Comparison of ENCODE assay signal across 25 mouse cellular contexts in the genomic region with DNA sequence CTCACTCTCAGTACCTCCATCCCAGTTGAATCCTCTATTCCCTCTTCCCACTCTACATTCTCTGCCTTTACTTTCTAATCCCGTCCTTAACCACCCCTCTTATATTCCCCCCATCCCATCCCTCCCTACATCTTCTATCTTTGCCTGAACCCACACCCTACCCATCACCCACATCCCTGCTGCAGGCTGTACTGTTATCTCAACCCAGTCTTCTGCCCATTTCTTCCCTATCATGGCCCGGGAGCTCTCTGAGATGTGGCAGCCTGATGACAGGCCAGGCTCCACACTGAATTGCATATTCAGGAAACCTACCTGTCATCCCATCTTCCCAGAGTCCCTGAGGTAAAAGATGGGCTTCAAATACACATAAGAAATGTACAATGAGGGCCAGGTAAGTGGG. TPM values are rescaled to one million over a fixed set of nuclear protein-coding genes. Genes with fewer than 3 reads are reported as not detected.
"Had no signal": no experiment of that assay in that cellular context is flagged by ENCODE, and none has a peak within 500 bp of the region (broad histone marks: within the 10 kb centered on the region; RNA-seq: fewer than 3 reads in every experiment).

No protein-coding gene starts in this region.

- H3K9ac ChIP-seq: heart, embryonic 13.5 days; heart, embryonic 15.5 days; hindbrain, embryonic 13.5 days; hindbrain, embryonic 15.5 days; limb, embryonic 12.5 days had no signal

- ATAC-seq: hindbrain, postnatal 0 days; intestine, embryonic 16.5 days had no signal

- H3K27ac ChIP-seq: gastrocnemius, adult 2 months; heart, embryonic 13.5 days; heart, embryonic 15.5 days; hindbrain, embryonic 10.5 days; hindbrain, embryonic 13.5 days; hindbrain, embryonic 15.5 days; hindbrain, postnatal 0 days; left cerebral cortex, adult 2 months; limb, embryonic 12.5 days had no signal

- DNase-seq: gastrocnemius, adult 2 months; gastrocnemius, postnatal 10 days; gastrocnemius, postnatal 25 days; heart, adult 18-20 months; heart, postnatal 14 days; heart, postnatal 4 days; kidney, adult 18-20 months; kidney, adult 8-10 months; kidney, postnatal 10 days; kidney, postnatal 25 days; kidney, postnatal 4 days had no signal

- H3K9me3 ChIP-seq: heart, embryonic 13.5 days; heart, embryonic 15.5 days; hindbrain, embryonic 10.5 days; hindbrain, embryonic 13.5 days; hindbrain, embryonic 15.5 days; limb, embryonic 10.5 days; limb, embryonic 12.5 days had no signal

- H3K27me3 ChIP-seq: heart, embryonic 13.5 days; heart, embryonic 15.5 days; hindbrain, embryonic 13.5 days; hindbrain, embryonic 15.5 days; limb, embryonic 12.5 days had no signal

- H3K4me2 ChIP-seq: heart, embryonic 11.5 days; heart, embryonic 13.5 days; heart, embryonic 15.5 days; hindbrain, embryonic 13.5 days; hindbrain, embryonic 15.5 days; limb, embryonic 12.5 days had no signal

- H3K4me3 ChIP-seq: gastrocnemius, adult 2 months; heart, embryonic 13.5 days; heart, embryonic 15.5 days; hindbrain, embryonic 10.5 days; hindbrain, embryonic 13.5 days; hindbrain, embryonic 15.5 days; layer of hippocampus, adult 2 months; limb, embryonic 10.5 days; limb, embryonic 12.5 days had no signal

RNA-seq across cellular contexts. Expression of a gene that starts 15.7 kb away (rescaled TPM):
- total RNA-seq: left cerebral cortex, postnatal 14 days; liver, adult 2 months had no signal
- polyA plus RNA-seq: liver, adult 2 months had no signal

RNA-seq across cellular contexts. Expression of a gene that starts 39.7 kb away (rescaled TPM):
- total RNA-seq: liver, adult 2 months had no signal
